Mouse (Mus musculus): ENCODE measurements around the gene Polr2f. TPM values are rescaled to one million over a fixed set of nuclear protein-coding genes. Genes with fewer than 3 reads are reported as not detected.

Gene Polr2f
- polyA plus RNA-seq (2014; fragmentation: Nextera tagmentation; extraction: Ambion mirVana), result 319 and 356 TPM in 2 replicates

DNA sequence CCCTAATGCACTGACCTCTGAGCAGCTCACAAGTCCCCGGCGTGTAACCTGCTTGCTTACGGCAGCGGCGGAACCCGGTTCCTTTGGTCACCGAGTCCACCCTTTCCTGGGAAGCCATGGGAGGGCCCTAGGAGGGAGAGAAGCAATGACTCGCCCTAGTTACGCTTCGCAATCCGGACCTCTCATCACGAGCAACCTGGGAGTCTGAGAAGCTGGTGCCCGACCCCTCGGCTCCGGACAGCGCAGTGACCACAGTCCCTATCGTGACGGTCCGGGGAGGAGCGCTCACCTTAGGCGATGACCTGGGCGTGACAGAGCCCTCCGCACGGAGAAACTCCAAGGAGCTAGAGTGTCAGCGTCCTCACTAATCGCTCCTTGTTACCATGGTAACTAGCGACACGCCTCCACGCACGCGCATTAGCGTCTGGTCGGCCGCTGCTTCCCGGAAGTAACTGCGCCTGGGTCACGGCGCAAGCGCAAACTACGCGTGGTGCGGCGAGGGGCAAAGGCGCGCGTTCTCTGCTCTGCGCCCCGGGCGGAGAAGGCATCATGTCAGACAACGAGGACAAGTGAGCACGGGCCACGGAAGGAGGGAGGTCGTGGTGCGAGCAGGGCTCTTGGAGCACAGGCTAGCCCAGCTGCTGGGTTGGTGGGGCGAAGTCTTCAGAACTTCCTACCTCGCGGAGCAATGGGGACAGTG is at the start of gene Polr2f, which contains the start of gene 1700088E04Rik:
Gene Polr2f, plus strand, starts transcription at position 144 of the 700 bp plus-strand sequence.
Gene 1700088E04Rik, minus strand, starts transcription at position 388 of the 700 bp plus-strand sequence.
- peak; percentile 92 for ATAC-seq
- Histone ChIP-seq H3K9ac (ENCODE audit: low read length) (peak within 1 kb of the TSS; percentile 83), H3K9me3 (replicated peaks; ENCODE audit: control insufficient read depth, low read length) (no peaks in the 10 kb centered on the region), H3K4me3 (ENCODE audit: low read depth, low read length) (peak within 1 kb of the TSS; percentile 90), H3K27ac (ENCODE audit: low read depth, low read length) (no peak within 1 kb of the TSS; the same call in 1 of the 2 replicates), H3K36me3 (ENCODE audit: control insufficient read depth, insufficient read depth, low read length) (peaks cover 18% of the 10 kb centered on the region), H3K4me2 (ENCODE audit: low read length) (peak within 1 kb of the TSS; percentile 77), H3K27me3 (replicated peaks; ENCODE audit: control insufficient read depth, insufficient read depth, low read length) (no peaks in the 10 kb centered on the region), H3K4me1 (ENCODE audit: control insufficient read depth, insufficient read depth, low read length) (peaks cover 4% of the 10 kb centered on the region; the same call in 1 of the 2 replicates)
- under 1% methylated on average over 57 of the region's 57 CpGs for WGBS
- peak; percentile 98 for DNase-seq (ENCODE audit: low spot score)

DNA sequence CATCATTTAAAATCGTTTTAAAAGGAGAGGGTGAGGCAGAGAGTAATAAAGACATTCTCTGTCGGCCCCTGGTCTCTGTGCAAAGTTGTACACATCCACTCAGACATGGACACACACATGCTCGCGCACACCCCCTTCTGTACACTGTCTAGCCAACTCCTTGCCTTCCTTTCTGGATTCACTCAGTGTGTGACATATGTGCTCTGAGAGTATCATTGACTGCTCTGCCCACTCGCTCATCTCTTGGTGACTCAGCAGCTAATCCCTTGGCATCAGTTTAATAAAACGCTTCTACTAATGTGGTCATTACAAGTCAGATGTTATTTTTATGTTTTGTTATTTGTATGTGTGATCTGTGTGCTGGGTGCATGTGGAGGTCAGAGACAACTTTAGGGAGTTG is 48.5 kb upstream of the Polr2f start:
- no peak overlapping the region for H3K4me3 ChIP-seq (ENCODE audit: low read depth, low read length)
- no peak overlapping the region for H3K9ac ChIP-seq (ENCODE audit: low read length)
- no peaks in the 10 kb centered on the region for H3K9me3 ChIP-seq (replicated peaks; ENCODE audit: control insufficient read depth, low read length)
- no peak for DNase-seq (ENCODE audit: low spot score)
- no peak overlapping the region for H3K27ac ChIP-seq (ENCODE audit: low read depth, low read length)
- no peaks in the 10 kb centered on the region for H3K4me1 ChIP-seq (ENCODE audit: control insufficient read depth, insufficient read depth, low read length)
- H3K27me3 ChIP-seq (replicated peaks; ENCODE audit: control insufficient read depth, insufficient read depth, low read length), result no peaks in the 10 kb centered on the region
- peaks cover 85% of the 10 kb centered on the region for H3K36me3 ChIP-seq (ENCODE audit: control insufficient read depth, insufficient read depth, low read length)
- no peak for ATAC-seq
- 93% methylated on average over 6 of the region's 6 CpGs for WGBS
- no peak overlapping the region for H3K4me2 ChIP-seq (ENCODE audit: low read length)

DNA sequence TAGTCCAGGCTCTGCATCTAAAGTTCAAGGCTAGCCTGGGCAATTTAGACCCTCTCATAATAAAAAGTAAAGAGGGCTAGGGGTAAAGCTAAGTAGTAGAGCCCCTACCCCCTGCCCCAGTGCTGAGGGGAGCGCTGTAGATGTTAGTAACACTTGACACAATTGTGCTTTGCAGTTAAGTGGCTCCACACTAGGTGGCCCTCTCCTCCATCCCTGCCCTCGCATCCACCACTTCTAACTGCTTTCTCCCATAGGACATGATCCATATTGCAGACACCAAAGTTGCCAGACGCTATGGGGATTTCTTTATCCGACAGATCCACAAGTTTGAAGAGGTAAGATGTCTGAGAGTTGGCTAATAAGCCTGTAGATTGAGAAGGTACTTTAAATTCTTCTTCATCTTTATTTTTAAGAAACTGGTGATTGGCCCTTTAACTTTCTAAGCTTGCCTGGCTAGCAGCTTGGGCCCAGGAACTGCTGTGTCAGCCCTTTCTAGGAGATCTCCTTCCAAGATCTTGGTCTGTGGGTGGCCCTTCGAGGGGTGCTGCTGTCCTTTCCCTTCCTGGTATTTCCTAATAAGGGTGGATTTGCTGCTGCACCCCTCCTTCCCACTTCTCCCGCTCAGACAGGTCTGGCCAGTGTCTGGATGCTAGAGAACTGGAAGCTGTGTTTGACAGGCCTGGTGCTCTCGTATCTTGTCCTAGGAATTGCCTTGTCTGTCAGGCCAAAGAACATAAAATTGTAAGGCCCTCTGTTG is 47.5 kb upstream of the Polr2f start:
- no peak for ATAC-seq
- peaks cover 77% of the 10 kb centered on the region for H3K36me3 ChIP-seq (ENCODE audit: control insufficient read depth, insufficient read depth, low read length)

DNA sequence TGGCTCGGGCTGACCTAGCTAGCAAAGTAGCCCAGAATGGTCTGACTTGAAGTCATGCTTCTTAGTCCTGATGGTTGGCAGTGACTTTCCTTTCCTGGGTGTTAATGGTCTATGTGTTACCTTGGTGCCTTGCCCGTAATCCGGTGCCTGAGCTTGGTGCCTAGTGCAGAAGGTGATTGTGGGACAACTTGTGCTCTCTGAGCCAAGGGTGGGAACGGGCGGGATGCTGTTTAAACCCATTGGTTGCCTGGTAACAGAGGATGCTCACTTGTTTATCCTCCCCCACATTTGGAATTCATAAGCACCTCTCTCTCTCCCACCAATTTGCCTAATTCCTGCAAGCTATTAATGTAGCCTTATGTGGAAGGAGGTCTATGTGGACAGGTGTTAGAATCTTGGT is 45.3 kb upstream of the Polr2f start:
- Histone ChIP-seq H3K9me3 (replicated peaks; ENCODE audit: control insufficient read depth, low read length) (no peaks in the 10 kb centered on the region), H3K36me3 (ENCODE audit: control insufficient read depth, insufficient read depth, low read length) (peaks cover 56% of the 10 kb centered on the region), H3K4me3 (ENCODE audit: low read depth, low read length) (no peak overlapping the region), H3K4me2 (ENCODE audit: low read length) (no peak overlapping the region), H3K9ac (ENCODE audit: low read length) (no peak overlapping the region), H3K4me1 (ENCODE audit: control insufficient read depth, insufficient read depth, low read length) (no peaks in the 10 kb centered on the region), H3K27ac (ENCODE audit: low read depth, low read length) (no peak overlapping the region), H3K27me3 (replicated peaks; ENCODE audit: control insufficient read depth, insufficient read depth, low read length) (no peaks in the 10 kb centered on the region)
- ATAC-seq (no peak), DNase-seq (ENCODE audit: low spot score) (no peak)
- 86% methylated on average over 5 of the region's 5 CpGs for WGBS

More for the DNA sequence above, 47.5 kb upstream of the Polr2f start:
- WGBS, result 78% methylated on average over 7 of the region's 7 CpGs
- H3K27ac ChIP-seq (ENCODE audit: low read depth, low read length), result no peak overlapping the region
- no peaks in the 10 kb centered on the region for H3K4me1 ChIP-seq (ENCODE audit: control insufficient read depth, insufficient read depth, low read length)
- no peaks in the 10 kb centered on the region for H3K9me3 ChIP-seq (replicated peaks; ENCODE audit: control insufficient read depth, low read length)
- H3K9ac ChIP-seq (ENCODE audit: low read length), result no peak overlapping the region
- H3K4me2 ChIP-seq (ENCODE audit: low read length), result no peak overlapping the region
- no peak for DNase-seq (ENCODE audit: low spot score)
- H3K27me3 ChIP-seq (replicated peaks; ENCODE audit: control insufficient read depth, insufficient read depth, low read length), result no peaks in the 10 kb centered on the region
- no peak overlapping the region for H3K4me3 ChIP-seq (ENCODE audit: low read depth, low read length)

DNA sequence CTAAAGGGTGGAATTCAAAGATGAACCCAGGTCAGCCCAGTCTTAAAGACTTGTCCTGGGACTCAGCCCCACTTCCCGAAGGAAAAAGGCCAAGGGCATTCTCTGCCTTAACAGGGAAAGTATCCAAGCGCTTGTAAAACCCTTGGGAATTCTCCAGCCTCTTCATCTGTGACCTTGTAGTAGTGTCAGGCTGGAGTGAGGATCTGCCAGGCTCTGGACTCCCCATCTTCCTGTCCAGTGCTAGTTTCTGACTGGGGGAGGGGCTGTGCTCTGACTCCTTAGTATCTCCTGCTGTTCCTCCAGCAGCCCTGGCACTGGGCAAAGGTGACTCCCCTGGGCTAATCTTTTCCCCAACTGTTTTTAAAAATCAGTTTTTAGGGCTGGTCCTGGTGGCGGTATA is 44.3 kb upstream of the Polr2f start:
- Histone ChIP-seq H3K4me3 (ENCODE audit: low read depth, low read length) (no peak overlapping the region), H3K9ac (ENCODE audit: low read length) (no peak overlapping the region), H3K36me3 (ENCODE audit: control insufficient read depth, insufficient read depth, low read length) (peaks cover 46% of the 10 kb centered on the region), H3K27ac (ENCODE audit: low read depth, low read length) (no peak overlapping the region), H3K4me1 (ENCODE audit: control insufficient read depth, insufficient read depth, low read length) (no peaks in the 10 kb centered on the region), H3K9me3 (replicated peaks; ENCODE audit: control insufficient read depth, low read length) (no peaks in the 10 kb centered on the region), H3K27me3 (replicated peaks; ENCODE audit: control insufficient read depth, insufficient read depth, low read length) (no peaks in the 10 kb centered on the region), H3K4me2 (ENCODE audit: low read length) (no peak overlapping the region)
- 79% methylated on average over 3 of the region's 3 CpGs for WGBS
- ATAC-seq (no peak), DNase-seq (ENCODE audit: low spot score) (no peak)

DNA sequence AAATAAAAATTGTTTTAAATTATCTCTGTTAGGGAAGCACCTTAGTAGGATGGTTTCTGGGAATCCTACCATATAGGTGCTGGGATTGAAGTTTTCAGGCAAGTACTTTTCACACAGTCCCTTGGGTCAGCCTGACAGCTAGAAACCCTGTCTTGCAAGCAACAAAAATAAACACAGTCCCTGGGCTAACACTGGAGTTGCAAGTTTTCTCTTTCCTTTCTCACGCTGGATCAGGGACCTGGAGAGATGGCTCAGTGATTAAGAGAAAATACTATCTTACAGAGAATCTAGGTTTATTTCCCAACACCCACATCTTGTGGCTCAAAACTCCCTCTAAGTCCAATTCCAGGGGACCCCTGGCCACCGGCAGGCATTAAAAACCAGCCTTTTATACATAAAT is 43.7 kb upstream of the Polr2f start:
- no peaks in the 10 kb centered on the region for H3K4me1 ChIP-seq (ENCODE audit: control insufficient read depth, insufficient read depth, low read length)
- DNase-seq (ENCODE audit: low spot score), result no peak
- no peak overlapping the region for H3K27ac ChIP-seq (ENCODE audit: low read depth, low read length)
- H3K4me2 ChIP-seq (ENCODE audit: low read length), result no peak overlapping the region
- WGBS, result 47% methylated on average over 2 of the region's 2 CpGs
- H3K4me3 ChIP-seq (ENCODE audit: low read depth, low read length), result no peak overlapping the region
- H3K9ac ChIP-seq (ENCODE audit: low read length), result no peak overlapping the region
- no peak for ATAC-seq
- H3K36me3 ChIP-seq (ENCODE audit: control insufficient read depth, insufficient read depth, low read length), result peaks cover 41% of the 10 kb centered on the region
- H3K27me3 ChIP-seq (replicated peaks; ENCODE audit: control insufficient read depth, insufficient read depth, low read length), result no peaks in the 10 kb centered on the region
- no peaks in the 10 kb centered on the region for H3K9me3 ChIP-seq (replicated peaks; ENCODE audit: control insufficient read depth, low read length)

DNA sequence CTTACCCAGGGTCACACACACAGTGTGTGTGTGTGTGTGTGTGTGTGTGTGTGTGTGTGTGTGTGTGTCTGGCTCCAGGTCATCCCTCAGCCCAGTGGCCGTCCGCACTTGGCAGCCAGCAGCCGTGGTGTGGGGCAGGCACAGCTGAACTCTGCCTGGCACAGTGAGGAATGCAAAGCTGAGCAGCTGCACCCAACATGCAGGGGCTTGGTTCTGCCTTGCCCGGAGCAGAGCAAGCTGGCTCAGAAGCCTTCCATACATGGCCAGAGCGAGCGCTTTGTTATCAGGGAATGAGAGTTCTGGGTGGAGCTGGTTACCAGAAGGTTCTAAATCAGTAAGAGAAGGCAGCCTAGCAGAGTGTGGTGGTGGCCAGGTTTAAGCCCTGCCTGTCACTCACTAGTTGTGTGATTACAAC is 43.2 kb upstream of the Polr2f start:
- peaks cover 36% of the 10 kb centered on the region for H3K36me3 ChIP-seq (ENCODE audit: control insufficient read depth, insufficient read depth, low read length)
- DNase-seq (ENCODE audit: low spot score), result no peak
- ATAC-seq, result no peak
- 71% methylated on average over 6 of the region's 6 CpGs for WGBS
- no peak overlapping the region for H3K4me3 ChIP-seq (ENCODE audit: low read depth, low read length)
- H3K27ac ChIP-seq (ENCODE audit: low read depth, low read length), result no peak overlapping the region
- no peak overlapping the region for H3K4me2 ChIP-seq (ENCODE audit: low read length)
- no peaks in the 10 kb centered on the region for H3K4me1 ChIP-seq (ENCODE audit: control insufficient read depth, insufficient read depth, low read length)
- no peaks in the 10 kb centered on the region for H3K9me3 ChIP-seq (replicated peaks; ENCODE audit: control insufficient read depth, low read length)
- no peak overlapping the region for H3K9ac ChIP-seq (ENCODE audit: low read length)
- no peaks in the 10 kb centered on the region for H3K27me3 ChIP-seq (replicated peaks; ENCODE audit: control insufficient read depth, insufficient read depth, low read length)

DNA sequence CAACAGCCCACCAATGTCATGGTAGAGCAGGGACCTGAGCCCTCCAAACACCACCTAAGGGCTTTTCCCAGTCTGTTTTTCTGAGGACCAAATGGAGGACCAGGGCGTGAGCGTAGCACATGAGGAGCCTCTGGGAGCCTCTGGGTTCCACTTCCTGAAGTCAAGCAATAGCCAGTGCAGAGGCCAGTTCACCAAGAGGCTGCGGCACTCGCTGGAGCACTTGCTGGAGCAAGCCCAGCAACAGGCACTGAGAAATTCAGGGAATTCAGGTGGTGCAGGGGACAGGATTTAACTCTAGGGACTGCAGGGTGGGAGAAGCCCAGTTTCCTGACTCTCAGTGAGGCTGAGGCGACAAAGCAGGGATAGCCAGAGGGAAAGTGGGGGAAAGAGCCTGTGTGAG is 42.6 kb upstream of the Polr2f start:
- no peak overlapping the region for H3K4me3 ChIP-seq (ENCODE audit: low read depth, low read length)
- H3K27ac ChIP-seq (ENCODE audit: low read depth, low read length), result no peak overlapping the region
- WGBS, result 75% methylated on average over 5 of the region's 5 CpGs
- H3K9ac ChIP-seq (ENCODE audit: low read length), result no peak overlapping the region
- no peaks in the 10 kb centered on the region for H3K9me3 ChIP-seq (replicated peaks; ENCODE audit: control insufficient read depth, low read length)
- no peaks in the 10 kb centered on the region for H3K4me1 ChIP-seq (ENCODE audit: control insufficient read depth, insufficient read depth, low read length)
- ATAC-seq (no peak), DNase-seq (ENCODE audit: low spot score) (no peak)
- H3K27me3 ChIP-seq (replicated peaks; ENCODE audit: control insufficient read depth, insufficient read depth, low read length), result no peaks in the 10 kb centered on the region
- peaks cover 30% of the 10 kb centered on the region for H3K36me3 ChIP-seq (ENCODE audit: control insufficient read depth, insufficient read depth, low read length)
- no peak overlapping the region for H3K4me2 ChIP-seq (ENCODE audit: low read length)

DNA sequence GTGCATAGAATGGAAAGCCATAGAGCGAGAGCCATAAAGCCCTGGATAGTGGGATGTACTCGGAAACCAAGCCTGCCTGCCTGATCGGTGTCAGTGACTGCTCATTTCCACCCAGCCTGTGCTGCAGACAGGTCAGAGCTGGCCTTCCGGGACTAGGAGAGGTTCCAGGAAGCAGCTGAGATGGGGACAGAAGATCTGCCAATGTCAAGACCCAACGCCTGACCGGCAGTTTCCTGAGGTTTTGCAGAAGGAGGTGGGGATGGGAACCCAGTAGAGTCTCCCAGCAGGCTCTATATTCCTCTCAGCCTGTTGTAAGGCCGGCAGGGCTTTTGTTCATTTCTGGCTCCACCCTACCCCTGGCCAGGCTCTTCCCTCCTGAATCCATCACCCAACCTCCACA is 41.9 kb upstream of the Polr2f start:
- no peaks in the 10 kb centered on the region for H3K9me3 ChIP-seq (replicated peaks; ENCODE audit: control insufficient read depth, low read length)
- no peak overlapping the region for H3K9ac ChIP-seq (ENCODE audit: low read length)
- no peaks in the 10 kb centered on the region for H3K4me1 ChIP-seq (ENCODE audit: control insufficient read depth, insufficient read depth, low read length)
- 44% methylated on average over 7 of the region's 7 CpGs for WGBS
- ATAC-seq (no peak), DNase-seq (ENCODE audit: low spot score) (no peak)
- peaks cover 23% of the 10 kb centered on the region for H3K36me3 ChIP-seq (ENCODE audit: control insufficient read depth, insufficient read depth, low read length)
- H3K4me2 ChIP-seq (ENCODE audit: low read length), result no peak overlapping the region
- H3K27ac ChIP-seq (ENCODE audit: low read depth, low read length), result no peak overlapping the region
- H3K27me3 ChIP-seq (replicated peaks; ENCODE audit: control insufficient read depth, insufficient read depth, low read length), result no peaks in the 10 kb centered on the region
- no peak overlapping the region for H3K4me3 ChIP-seq (ENCODE audit: low read depth, low read length)
